Mouse (Mus musculus) induced T-regulatory cell, adult 2 months (primary cell): ENCODE results near the gene Terf2ip.

Source experiments
- DNase-seq: peaks from one replicate; pipeline ENCODE4 v3.0.0-alpha.2; 2012; ENCODE audit warnings: low read depth

Terf2ip gene

GRCm38 (mm10) chr8:112010997-112011815 lies at the start of gene Terf2ip, which contains the start of gene Kars:
Gene Terf2ip (plus strand): TSS chr8:112011398.
Gene Kars (minus strand): TSS chr8:112011323.
- DNase-seq, result peak; percentile 96

- no peak for DNase-seq
Observed at GRCm38 (mm10) chr8:111962589-111962988, 48.6 kb upstream of the Terf2ip start.

GRCm38 (mm10) chr8:111963091-111963490 lies 48.1 kb upstream of the Terf2ip start:
- no peak for DNase-seq

GRCm38 (mm10) chr8:111963546-111963945 lies 47.7 kb upstream of the Terf2ip start:
- DNase-seq, result no peak

GRCm38 (mm10) chr8:111964351-111964750 lies 46.8 kb upstream of the Terf2ip start:
- no peak for DNase-seq

GRCm38 (mm10) chr8:111964849-111965561 lies 46.2 kb upstream of the Terf2ip start:
- DNase-seq, result no peak

- no peak for DNase-seq
Observed at GRCm38 (mm10) chr8:111967246-111967870, 43.8 kb upstream of the Terf2ip start.

- no peak for DNase-seq
Observed at GRCm38 (mm10) chr8:111968541-111968940, 42.7 kb upstream of the Terf2ip start.

GRCm38 (mm10) chr8:111968991-111969390 lies 42.2 kb upstream of the Terf2ip start:
- DNase-seq, result no peak

GRCm38 (mm10) chr8:111974138-111974537 lies 37.1 kb upstream of the Terf2ip start:
- peak; percentile 23 for DNase-seq

GRCm38 (mm10) chr8:111975706-111976105 lies 35.5 kb upstream of the Terf2ip start:
- DNase-seq, result no peak

- DNase-seq, result peak; percentile 60
Observed at GRCm38 (mm10) chr8:111976326-111976725, 34.9 kb upstream of the Terf2ip start.

- no peak for DNase-seq
Observed at GRCm38 (mm10) chr8:111978147-111978546, 33.1 kb upstream of the Terf2ip start.

GRCm38 (mm10) chr8:111982116-111982515 lies 29.1 kb upstream of the Terf2ip start:
- DNase-seq, result peak; percentile 43

- no peak for DNase-seq
Observed at GRCm38 (mm10) chr8:111984511-111984910, 26.7 kb upstream of the Terf2ip start.

GRCm38 (mm10) chr8:111989911-111990310 lies 21.3 kb upstream of the Terf2ip start:
- peak; percentile 92 for DNase-seq

- DNase-seq, result no peak
Observed at GRCm38 (mm10) chr8:111991278-111991677, 19.9 kb upstream of the Terf2ip start.

GRCm38 (mm10) chr8:111992013-111992702 lies 19.0 kb upstream of the Terf2ip start, which contains the start of gene Adat1:
Gene Adat1 (minus strand): TSS chr8:111992302.
- peak; percentile 92 for DNase-seq

GRCm38 (mm10) chr8:111992703-111993039 lies 18.5 kb upstream of the Terf2ip start:
- DNase-seq, result no peak

- no peak for DNase-seq
Observed at GRCm38 (mm10) chr8:112004754-112005153, 6.4 kb upstream of the Terf2ip start.

GRCm38 (mm10) chr8:112005601-112006000 lies 5.6 kb upstream of the Terf2ip start:
- DNase-seq, result no peak

- DNase-seq, result no peak
Observed at GRCm38 (mm10) chr8:112007669-112008068, 3.5 kb upstream of the Terf2ip start.
